8 mouse cellular contexts compared by ENCODE assay signal in the genomic region with DNA sequence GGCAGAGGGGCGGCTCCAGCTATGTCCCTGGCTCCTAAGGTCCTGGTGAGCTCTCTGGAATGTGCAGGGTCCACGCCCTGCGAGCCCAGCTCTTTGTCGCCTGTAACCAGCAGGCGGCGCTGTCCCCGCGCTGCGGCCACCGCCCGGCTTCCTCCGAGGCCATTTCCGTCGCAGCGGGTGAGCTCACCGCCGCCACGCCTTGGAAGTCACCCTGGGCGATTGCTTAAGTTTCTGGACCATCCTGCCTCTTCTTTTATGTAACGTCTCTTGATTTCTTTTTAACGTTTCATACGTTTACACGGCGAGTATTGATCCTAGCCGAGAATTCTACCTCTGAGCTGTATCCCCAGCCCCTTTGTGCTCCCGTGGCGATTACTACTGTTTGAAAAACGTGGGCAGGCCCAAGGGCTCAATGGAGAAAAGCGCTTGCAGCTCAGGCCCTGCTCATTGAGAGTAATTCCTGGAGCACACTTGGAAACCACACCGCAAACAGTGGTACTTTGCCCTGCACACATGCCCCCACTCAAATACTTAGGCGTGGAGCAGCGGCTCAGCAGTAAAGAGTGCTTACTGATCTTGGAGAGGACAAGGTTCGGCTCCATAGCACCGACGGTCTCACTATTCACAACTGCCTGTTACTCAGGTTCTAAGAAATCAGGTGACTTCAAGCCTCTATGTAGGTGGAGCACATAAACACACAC. TPM values are rescaled to one million over a fixed set of nuclear protein-coding genes. Genes with fewer than 3 reads are reported as not detected.
A peak's percentile ranks its signal among the peaks of the same experiment; 100 is the strongest.
DNase-seq lines count a peak whose midpoint lies in the region; ATAC-seq and TF ChIP-seq lines count a peak whose summit lies in the region.

No protein-coding gene starts in this region.

- TF ChIP-seq POLR2A in ES-Bruce4 (IDR thresholded peaks at IDR 0.05; ENCODE audit: insufficient read depth, low read length) = peak; percentile 10

- no peaks in the 10 kb centered on the region for H3K27me3 ChIP-seq in ES-Bruce4 (ENCODE audit: control insufficient read depth, insufficient read depth, low read length, poor library complexity, severe bottlenecking)
- no peaks in the 10 kb centered on the region for H3K27me3 ChIP-seq in forebrain, embryonic 14.5 days (replicated peaks; ENCODE audit: control insufficient read depth, insufficient read depth, low read length)
- no peaks in the 10 kb centered on the region for H3K27me3 ChIP-seq in liver, embryonic 16.5 days (ENCODE audit: control insufficient read depth, insufficient read depth, low read depth, low read length)
- no peaks in the 10 kb centered on the region for H3K27me3 ChIP-seq in neural tube, embryonic 12.5 days (replicated peaks)
- no peaks in the 10 kb centered on the region for H3K27me3 ChIP-seq in stomach, postnatal 0 days (ENCODE audit: control insufficient read depth, insufficient read depth, low read length)

- peak; percentile 76 for ATAC-seq in cerebellum, adult (ENCODE audit: insufficient number of reproducible peaks, low FRiP score, low TSS enrichment)
- peak; percentile 89 for ATAC-seq in forebrain, embryonic 14.5 days
- ATAC-seq in liver, embryonic 16.5 days (ENCODE audit: low read depth) = peak; percentile 93
- peak; percentile 84 for ATAC-seq in neural tube, embryonic 12.5 days (ENCODE audit: low FRiP score, low read depth)
- ATAC-seq in stomach, postnatal 0 days (ENCODE audit: low FRiP score, low TSS enrichment) = peak; percentile 94

- WGBS in forebrain, embryonic 14.5 days = 3% methylated on average over 35 of the region's 35 CpGs
- 1% methylated on average over 35 of the region's 35 CpGs for WGBS in large intestine, adult 2 months
- 3% methylated on average over 35 of the region's 35 CpGs for WGBS in liver, embryonic 16.5 days (ENCODE audit: insufficient replicate concordance)
- 4% methylated on average over 35 of the region's 35 CpGs for WGBS in neural tube, embryonic 12.5 days
- WGBS in stomach, postnatal 0 days = 3% methylated on average over 35 of the region's 35 CpGs

- H3K9ac ChIP-seq in ES-Bruce4 (ENCODE audit: low read depth, poor library complexity, severe bottlenecking) = peak overlapping the region; percentile 55
- peak overlapping the region; percentile 82 for H3K9ac ChIP-seq in forebrain, embryonic 14.5 days (ENCODE audit: low read length)
- peak overlapping the region; percentile 69 for H3K9ac ChIP-seq in liver, embryonic 16.5 days (ENCODE audit: low read depth, low read length)
- peak overlapping the region; percentile 69 for H3K9ac ChIP-seq in neural tube, embryonic 12.5 days
- peak overlapping the region; percentile 59 for H3K9ac ChIP-seq in stomach, postnatal 0 days (ENCODE audit: low read length)

- no peaks in the 10 kb centered on the region for H3K36me3 ChIP-seq in ES-Bruce4 (ENCODE audit: control insufficient read depth, insufficient read depth, low read length, poor library complexity, severe bottlenecking)
- H3K36me3 ChIP-seq in forebrain, embryonic 14.5 days (ENCODE audit: control insufficient read depth, insufficient read depth, low read length) = no peaks in the 10 kb centered on the region
- H3K36me3 ChIP-seq in liver, embryonic 16.5 days (ENCODE audit: control insufficient read depth, insufficient read depth) = no peaks in the 10 kb centered on the region
- H3K36me3 ChIP-seq in neural tube, embryonic 12.5 days = no peaks in the 10 kb centered on the region
- H3K36me3 ChIP-seq in stomach, postnatal 0 days (ENCODE audit: control insufficient read depth, insufficient read depth, low read length) = no peaks in the 10 kb centered on the region

- peak overlapping the region; percentile 100 for H3K27ac ChIP-seq in ES-Bruce4 (ENCODE audit: insufficient read depth, low read length)
- peak overlapping the region; percentile 90 for H3K27ac ChIP-seq in forebrain, embryonic 14.5 days (ENCODE audit: low read depth, low read length)
- peak overlapping the region; percentile 89 for H3K27ac ChIP-seq in liver, embryonic 16.5 days (ENCODE audit: low read length)
- peak overlapping the region; percentile 95 for H3K27ac ChIP-seq in neural tube, embryonic 12.5 days
- H3K27ac ChIP-seq in stomach, postnatal 0 days (replicated peaks) = peak overlapping the region; percentile 93

- H3K4me3 ChIP-seq in ES-Bruce4 (ENCODE audit: low read depth, low read length) = peak overlapping the region; percentile 47
- H3K4me3 ChIP-seq in forebrain, embryonic 14.5 days (ENCODE audit: low read depth, low read length) = peak overlapping the region; percentile 37
- peak overlapping the region; percentile 61 for H3K4me3 ChIP-seq in liver, embryonic 16.5 days (ENCODE audit: low read depth, low read length)
- peak overlapping the region; percentile 36 for H3K4me3 ChIP-seq in neural tube, embryonic 12.5 days
- H3K4me3 ChIP-seq in stomach, postnatal 0 days (ENCODE audit: low read depth, low read length) = peak overlapping the region; percentile 37

- peak; percentile 90 for TF ChIP-seq CTCF in ES-Bruce4 (IDR thresholded peaks at IDR 0.05; ENCODE audit: low read depth, low read length)
- TF ChIP-seq CTCF in stomach, postnatal 0 days (IDR thresholded peaks at IDR 0.05; ENCODE audit: low read depth) = peak; percentile 99

- peak overlapping the region; percentile 79 for H3K4me2 ChIP-seq in forebrain, embryonic 14.5 days (ENCODE audit: low read length)
- H3K4me2 ChIP-seq in liver, embryonic 16.5 days (ENCODE audit: low read depth, low read length) = peak overlapping the region; percentile 73
- peak overlapping the region; percentile 71 for H3K4me2 ChIP-seq in neural tube, embryonic 12.5 days (replicated peaks)
- H3K4me2 ChIP-seq in stomach, postnatal 0 days (replicated peaks; ENCODE audit: low read depth) = peak overlapping the region; percentile 59

- peaks cover 6% of the 10 kb centered on the region for H3K4me1 ChIP-seq in ES-Bruce4 (ENCODE audit: control insufficient read depth, insufficient read depth, low read length)
- peaks cover 39% of the 10 kb centered on the region for H3K4me1 ChIP-seq in forebrain, embryonic 14.5 days (ENCODE audit: control insufficient read depth, insufficient read depth, low read length)
- H3K4me1 ChIP-seq in liver, embryonic 16.5 days (ENCODE audit: control insufficient read depth, low read depth, low read length) = peaks cover 16% of the 10 kb centered on the region
- H3K4me1 ChIP-seq in neural tube, embryonic 12.5 days = peaks cover 56% of the 10 kb centered on the region
- H3K4me1 ChIP-seq in stomach, postnatal 0 days (replicated peaks; ENCODE audit: control insufficient read depth, insufficient read depth) = 0 out of 2 replicates have a peak, but pooled peaks cover 2% of the 10 kb centered on the region

- intact Hi-C loops in heart, postnatal 14 days (cut with DNase I) = loop anchor here (1.0 to 2.0 kb wide), 2 partner anchors 40 to 58 kb away; a partner anchor contains a TSS

- DNase-seq in forebrain, embryonic 14.5 days (ENCODE audit: low spot score) = peak; percentile 93
- DNase-seq in heart, postnatal 14 days = peak; percentile 99
- peak; percentile 86 for DNase-seq in large intestine, adult 2 months (ENCODE audit: low read depth, low spot score)
- peak; percentile 97 for DNase-seq in stomach, postnatal 0 days (ENCODE audit: low spot score)

- TF ChIP-seq EP300 in ES-Bruce4 (IDR thresholded peaks at IDR 0.05; ENCODE audit: insufficient read depth, low read depth, low read length) = peak; percentile 94
- peak; percentile 83 for TF ChIP-seq EP300 in stomach, postnatal 0 days (optimal IDR thresholded peaks at IDR 0.05)

- no peaks in the 10 kb centered on the region for H3K9me3 ChIP-seq in ES-Bruce4 (replicated peaks; ENCODE audit: control insufficient read depth, insufficient read depth, low read length, poor library complexity, severe bottlenecking)
- H3K9me3 ChIP-seq in forebrain, embryonic 14.5 days (replicated peaks; ENCODE audit: control insufficient read depth, low read length) = no peaks in the 10 kb centered on the region
- no peaks in the 10 kb centered on the region for H3K9me3 ChIP-seq in liver, embryonic 16.5 days (replicated peaks; ENCODE audit: control insufficient read depth, low read length)
- no peaks in the 10 kb centered on the region for H3K9me3 ChIP-seq in neural tube, embryonic 12.5 days
- H3K9me3 ChIP-seq in stomach, postnatal 0 days (ENCODE audit: control insufficient read depth, low read length) = no peaks in the 10 kb centered on the region

RNA-seq across cellular contexts. Expression of a gene that starts 36.4 kb away (rescaled TPM):
- 407 and 426 TPM in 2 replicates for polyA plus RNA-seq in ES-Bruce4 (2011; ENCODE audit: insufficient read depth, insufficient read length, low read depth, missing spikeins)
- 56.7 and 93.1 TPM in 2 replicates for polyA plus RNA-seq in forebrain, embryonic 14.5 days (2014; fragmentation: Nextera tagmentation; extraction: Ambion mirVana)
- total RNA-seq in heart, postnatal 14 days (2021) = 10 to 100 TPM; 42.2 to 57.4 TPM
- polyA plus RNA-seq in large intestine, adult 2 months (2012; rRNA removed) = 408 and 423 TPM in 2 replicates
- 251 and 260 TPM in 2 replicates for polyA plus RNA-seq in liver, embryonic 16.5 days (2015; fragmentation: Nextera tagmentation; extraction: Ambion mirVana)
- polyA plus RNA-seq in neural tube, embryonic 12.5 days (2016; fragmentation: Nextera tagmentation; extraction: Ambion mirVana) = 62.0 and 64.6 TPM in 2 replicates
- polyA plus RNA-seq in stomach, postnatal 0 days (2015; fragmentation: Nextera tagmentation; extraction: Ambion mirVana) = 145 and 159 TPM in 2 replicates

RNA-seq across cellular contexts. Expression of a gene that starts 39.7 kb away (rescaled TPM):
- 700 and 767 TPM in 2 replicates for polyA plus RNA-seq in ES-Bruce4 (2011; ENCODE audit: insufficient read depth, insufficient read length, low read depth, missing spikeins)
- polyA plus RNA-seq in forebrain, embryonic 14.5 days (2014; fragmentation: Nextera tagmentation; extraction: Ambion mirVana) = 18,182 and 18,289 TPM in 2 replicates
- total RNA-seq in heart, postnatal 14 days (2021) = 100 to 1,000 TPM; 116 to 154 TPM
- 131 and 155 TPM in 2 replicates for polyA plus RNA-seq in large intestine, adult 2 months (2012; rRNA removed)
- 48.1 and 57.9 TPM in 2 replicates for polyA plus RNA-seq in liver, embryonic 16.5 days (2015; fragmentation: Nextera tagmentation; extraction: Ambion mirVana)
- polyA plus RNA-seq in neural tube, embryonic 12.5 days (2016; fragmentation: Nextera tagmentation; extraction: Ambion mirVana) = 10,701 and 10,796 TPM in 2 replicates
- polyA plus RNA-seq in stomach, postnatal 0 days (2015; fragmentation: Nextera tagmentation; extraction: Ambion mirVana) = 537 and 602 TPM in 2 replicates

RNA-seq across cellular contexts. Expression of a gene that starts 39.9 kb away (rescaled TPM):
- not detected in 2 replicates for polyA plus RNA-seq in ES-Bruce4 (2011; ENCODE audit: insufficient read depth, insufficient read length, low read depth, missing spikeins)
- not detected in 2 replicates for polyA plus RNA-seq in forebrain, embryonic 14.5 days (2014; fragmentation: Nextera tagmentation; extraction: Ambion mirVana)
- not detected for total RNA-seq in heart, postnatal 14 days (2021)
- 0.55 and 6.2 TPM in 2 replicates for polyA plus RNA-seq in large intestine, adult 2 months (2012; rRNA removed)
- polyA plus RNA-seq in liver, embryonic 16.5 days (2015; fragmentation: Nextera tagmentation; extraction: Ambion mirVana) = not detected in 2 replicates
- polyA plus RNA-seq in neural tube, embryonic 12.5 days (2016; fragmentation: Nextera tagmentation; extraction: Ambion mirVana) = not detected in 2 replicates
- not detected in 2 replicates for polyA plus RNA-seq in stomach, postnatal 0 days (2015; fragmentation: Nextera tagmentation; extraction: Ambion mirVana)

RNA-seq across cellular contexts. Expression of a gene that starts 58.9 kb away (rescaled TPM):
- 3,464 and 4,107 TPM in 2 replicates for polyA plus RNA-seq in ES-Bruce4 (2011; ENCODE audit: insufficient read depth, insufficient read length, low read depth, missing spikeins)
- 1,499 and 1,719 TPM in 2 replicates for polyA plus RNA-seq in forebrain, embryonic 14.5 days (2014; fragmentation: Nextera tagmentation; extraction: Ambion mirVana)
- total RNA-seq in heart, postnatal 14 days (2021) = 100 to 1,000 TPM; 164 to 218 TPM
- 848 and 981 TPM in 2 replicates for polyA plus RNA-seq in large intestine, adult 2 months (2012; rRNA removed)
- 934 and 938 TPM in 2 replicates for polyA plus RNA-seq in liver, embryonic 16.5 days (2015; fragmentation: Nextera tagmentation; extraction: Ambion mirVana)
- polyA plus RNA-seq in neural tube, embryonic 12.5 days (2016; fragmentation: Nextera tagmentation; extraction: Ambion mirVana) = 1,299 and 1,329 TPM in 2 replicates
- 470 and 552 TPM in 2 replicates for polyA plus RNA-seq in stomach, postnatal 0 days (2015; fragmentation: Nextera tagmentation; extraction: Ambion mirVana)

Comparison
In these comparisons a context has a peak if more than half of its experiments do, and no peak if none do; other contexts are left out.
1. Peak in every context shown above with its lines: DNase-seq, ATAC-seq, H3K4me3 ChIP-seq and H3K27ac ChIP-seq.
2. RNA of a gene that starts 39.7 kb away (polyA plus RNA-seq): 18,182 to 18,289 TPM in forebrain, embryonic 14.5 days and 10,701 to 10,796 TPM in neural tube, embryonic 12.5 days; 700 to 767 TPM in ES-Bruce4, 537 to 602 TPM in stomach, postnatal 0 days, 131 to 155 TPM in large intestine, adult 2 months and 48.1 to 57.9 TPM in liver, embryonic 16.5 days; every median in the first group is over 10 times any median in the second.